Mouse (Mus musculus) forebrain, embryonic 15.5 days (tissue): ENCODE results near the gene Kif24. TPM values are rescaled to one million over a fixed set of nuclear protein-coding genes. Genes with fewer than 3 reads are reported as not detected.
A peak's percentile ranks its signal among the peaks of the same experiment; 100 is the strongest.

Experiments
- ATAC-seq: fragments of 200-750 bp; cut with Nextera tagmentation; replicated peaks from 2 replicates; pipeline ENCODE4 v1.8.0; 2017; ENCODE audit warnings: mild to moderate bottlenecking, moderate TSS enrichment, moderate library complexity
- H3K27ac ChIP-seq: fragments of 300-500 bp; sonication (generic); replicated peaks from 2 replicates; pipeline ENCODE4 v1.5.1; 2015; ENCODE audit warnings: mild to moderate bottlenecking, inconsistent platforms
- H3K27me3 ChIP-seq: fragments of 300-500 bp; sonication (generic); 2 replicates; pipeline ENCODE4 v1.6.1; 2015; ENCODE audit warnings: inconsistent platforms
- H3K36me3 ChIP-seq: fragments of 300-500 bp; sonication (generic); 2 replicates; pipeline ENCODE4 v1.6.1; 2015; ENCODE audit warnings: mild to moderate bottlenecking, inconsistent platforms
- H3K4me1 ChIP-seq: fragments of 300-500 bp; sonication (generic); 2 replicates; pipeline ENCODE4 v1.6.1; 2015; ENCODE audit warnings: inconsistent platforms
- H3K4me2 ChIP-seq: fragments of 300-500 bp; sonication (generic); replicated peaks from 2 replicates; pipeline ENCODE4 v1.6.1; 2015; ENCODE audit warnings: mild to moderate bottlenecking, inconsistent platforms
- H3K4me3 ChIP-seq: fragments of 300-500 bp; sonication (generic); 2 replicates; pipeline ENCODE4 v1.5.1; 2015; ENCODE audit warnings: mild to moderate bottlenecking, inconsistent platforms
- H3K9ac ChIP-seq: fragments of 300-500 bp; sonication (generic); replicated peaks from 2 replicates; pipeline ENCODE4 v1.6.1; 2015; ENCODE audit warnings: mild to moderate bottlenecking, inconsistent platforms
- H3K9me3 ChIP-seq: fragments of 300-500 bp; sonication (generic); 2 replicates; pipeline ENCODE4 v1.6.1; 2016; ENCODE audit warnings: inconsistent platforms
- WGBS: fragments of 180-500 bp; shearing (Covaris S2); methylation state at CpG from one replicate; pipeline ENCODE4 v1.1.7; 2015; ENCODE audit warnings: mixed read lengths; 5-methylcytosine and 5-hydroxymethylcytosine counted together
- polyA plus RNA-seq: library from polyadenylated mRNA; unstranded; fragments of >200 nt; fragmentation: Nextera tagmentation; extraction: Ambion mirVana; gene quantifications from 2 replicates; pipeline ENCODE4 v1.2.1, GENCODE M21; 2015

Gene Kif24
- polyA plus RNA-seq, 1 experiment from 2014 or later, result 5.1 TPM

GRCm38 (mm10) chr4:41391015-41391414 lies 73.7 kb downstream of the Kif24 start:
- Histone ChIP-seq H3K27me3 (no peaks in the 10 kb centered on the region), H3K27ac (no peak overlapping the region), H3K4me3 (no peak overlapping the region), H3K9me3 (no peaks in the 10 kb centered on the region), H3K9ac (no peak overlapping the region), H3K36me3 (peaks cover 58% of the 10 kb centered on the region), H3K4me1 (no peaks in the 10 kb centered on the region), H3K4me2 (no peak overlapping the region)
- WGBS, result 87% methylated on average over 2 of the region's 2 CpGs
- no peak for ATAC-seq

DNA sequence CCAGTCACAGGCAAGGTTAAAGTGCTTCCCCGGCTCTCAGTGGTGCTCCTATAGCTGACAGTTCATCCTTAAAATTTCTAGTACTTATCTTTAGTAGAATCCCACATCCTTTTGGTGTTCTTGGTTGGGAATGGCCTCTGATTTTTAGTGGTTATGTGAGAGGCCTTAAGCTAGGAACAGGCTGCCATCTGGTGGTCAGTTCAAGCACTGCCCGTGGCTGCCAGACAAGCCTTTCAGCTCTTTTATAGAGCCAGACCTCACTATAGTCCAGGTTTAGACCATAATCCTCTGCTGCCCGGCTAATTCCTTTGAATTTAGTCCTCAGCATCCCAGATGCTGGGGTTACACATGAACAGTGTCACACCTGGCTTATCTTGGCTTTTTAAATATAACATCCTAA lies 74.6 kb downstream of the Kif24 start:
- H3K36me3 ChIP-seq, result peaks cover 49% of the 10 kb centered on the region
- no peak overlapping the region for H3K4me3 ChIP-seq
- 32% methylated on average over 3 of the region's 3 CpGs for WGBS
- H3K27ac ChIP-seq, result no peak overlapping the region
- H3K9ac ChIP-seq, result no peak overlapping the region
- no peaks in the 10 kb centered on the region for H3K27me3 ChIP-seq
- H3K9me3 ChIP-seq, result no peaks in the 10 kb centered on the region
- ATAC-seq, result peak; percentile 64
- H3K4me1 ChIP-seq, result no peaks in the 10 kb centered on the region
- H3K4me2 ChIP-seq, result no peak overlapping the region

GRCm38 (mm10) chr4:41389240-41389639 lies 75.4 kb downstream of the Kif24 start:
- no peaks in the 10 kb centered on the region for H3K4me1 ChIP-seq
- H3K4me2 ChIP-seq, result no peak overlapping the region
- no peaks in the 10 kb centered on the region for H3K27me3 ChIP-seq
- no peak overlapping the region for H3K9ac ChIP-seq
- H3K36me3 ChIP-seq, result peaks cover 43% of the 10 kb centered on the region
- no peaks in the 10 kb centered on the region for H3K9me3 ChIP-seq
- H3K27ac ChIP-seq, result no peak overlapping the region
- no peak for ATAC-seq
- 91% methylated on average over 5 of the region's 5 CpGs for WGBS
- H3K4me3 ChIP-seq, result no peak overlapping the region

- no peak for ATAC-seq
- Histone ChIP-seq H3K27me3 (no peaks in the 10 kb centered on the region), H3K4me3 (no peak overlapping the region), H3K27ac (no peak overlapping the region), H3K36me3 (peaks cover 40% of the 10 kb centered on the region), H3K9me3 (no peaks in the 10 kb centered on the region), H3K4me1 (no peaks in the 10 kb centered on the region), H3K4me2 (no peak overlapping the region), H3K9ac (no peak overlapping the region)
- WGBS, result 84% methylated on average over 5 of the region's 5 CpGs
Measured at GRCm38 (mm10) chr4:41388616-41389015, 76.1 kb downstream of the Kif24 start.

GRCm38 (mm10) chr4:41387755-41388469 lies 76.8 kb downstream of the Kif24 start:
- Histone ChIP-seq H3K9me3 (no peaks in the 10 kb centered on the region), H3K4me2 (no peak overlapping the region), H3K4me1 (no peaks in the 10 kb centered on the region), H3K27me3 (no peaks in the 10 kb centered on the region), H3K4me3 (no peak overlapping the region), H3K27ac (no peak overlapping the region), H3K36me3 (peaks cover 45% of the 10 kb centered on the region), H3K9ac (no peak overlapping the region)
- 84% methylated on average over 7 of the region's 7 CpGs for WGBS
- no peak for ATAC-seq

- no peaks in the 10 kb centered on the region for H3K27me3 ChIP-seq
- no peak overlapping the region for H3K9ac ChIP-seq
- 83% methylated on average over 1 of the region's 1 CpGs for WGBS
- no peak overlapping the region for H3K27ac ChIP-seq
- no peak overlapping the region for H3K4me2 ChIP-seq
- peaks cover 40% of the 10 kb centered on the region for H3K36me3 ChIP-seq
- H3K4me1 ChIP-seq, result no peaks in the 10 kb centered on the region
- ATAC-seq, result no peak
- H3K4me3 ChIP-seq, result no peak overlapping the region
- H3K9me3 ChIP-seq, result no peaks in the 10 kb centered on the region
Measured at GRCm38 (mm10) chr4:41386412-41386975, 78.2 kb downstream of the Kif24 start.

- ATAC-seq, result no peak
- 97% methylated on average over 5 of the region's 5 CpGs for WGBS
- H3K9me3 ChIP-seq, result no peaks in the 10 kb centered on the region
- H3K9ac ChIP-seq, result no peak overlapping the region
- peaks cover 51% of the 10 kb centered on the region for H3K36me3 ChIP-seq
- H3K4me2 ChIP-seq, result no peak overlapping the region
- no peak overlapping the region for H3K4me3 ChIP-seq
- H3K27ac ChIP-seq, result no peak overlapping the region
- no peaks in the 10 kb centered on the region for H3K4me1 ChIP-seq
- no peaks in the 10 kb centered on the region for H3K27me3 ChIP-seq
Measured at GRCm38 (mm10) chr4:41381213-41381950, 83.3 kb downstream of the Kif24 start.

DNA sequence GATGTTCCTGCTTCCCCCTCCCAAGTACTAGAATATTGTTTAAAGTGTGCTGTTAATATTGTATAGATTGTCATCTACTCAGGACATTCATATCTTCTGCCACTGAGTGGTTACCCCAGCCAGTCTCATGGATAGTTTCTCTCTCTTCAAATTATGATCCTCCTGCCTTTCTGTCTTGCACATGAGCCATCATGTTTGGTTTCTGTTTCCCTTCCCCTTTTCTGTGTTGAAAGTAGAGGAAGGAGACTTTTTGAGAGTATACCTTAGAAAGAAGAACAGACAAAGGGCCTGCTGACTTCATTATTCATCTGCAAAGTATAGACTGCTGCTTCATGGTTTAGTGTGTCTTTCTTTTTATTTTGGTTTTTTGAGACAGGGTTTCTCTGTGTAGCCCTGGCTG lies 87.1 kb downstream of the Kif24 start:
- no peak for ATAC-seq
- Histone ChIP-seq H3K27me3 (no peaks in the 10 kb centered on the region), H3K27ac (no peak overlapping the region), H3K9me3 (no peaks in the 10 kb centered on the region), H3K4me2 (no peak overlapping the region), H3K4me3 (no peak overlapping the region), H3K9ac (no peak overlapping the region), H3K36me3 (peaks cover 52% of the 10 kb centered on the region), H3K4me1 (no peaks in the 10 kb centered on the region)

- no peak overlapping the region for H3K4me2 ChIP-seq
- WGBS, result 94% methylated on average over 9 of the region's 9 CpGs
- peaks cover 13% of the 10 kb centered on the region for H3K36me3 ChIP-seq
- H3K4me1 ChIP-seq, result no peaks in the 10 kb centered on the region
- H3K9me3 ChIP-seq, result no peaks in the 10 kb centered on the region
- no peaks in the 10 kb centered on the region for H3K27me3 ChIP-seq
- ATAC-seq, result no peak
- H3K27ac ChIP-seq, result no peak overlapping the region
- H3K9ac ChIP-seq, result no peak overlapping the region
- no peak overlapping the region for H3K4me3 ChIP-seq
Measured at GRCm38 (mm10) chr4:41369702-41370437, 94.8 kb downstream of the Kif24 start.

GRCm38 (mm10) chr4:41368198-41368597 lies 96.5 kb downstream of the Kif24 start:
- H3K4me2 ChIP-seq, result no peak overlapping the region
- H3K36me3 ChIP-seq, result peaks cover 13% of the 10 kb centered on the region; the same call in 1 of the 2 replicates
- H3K9me3 ChIP-seq, result no peaks in the 10 kb centered on the region
- H3K27me3 ChIP-seq, result no peaks in the 10 kb centered on the region
- H3K27ac ChIP-seq, result no peak overlapping the region
- H3K4me1 ChIP-seq, result no peaks in the 10 kb centered on the region
- H3K9ac ChIP-seq, result no peak overlapping the region
- no peak for ATAC-seq
- WGBS, result 92% methylated on average over 4 of the region's 4 CpGs
- no peak overlapping the region for H3K4me3 ChIP-seq

DNA sequence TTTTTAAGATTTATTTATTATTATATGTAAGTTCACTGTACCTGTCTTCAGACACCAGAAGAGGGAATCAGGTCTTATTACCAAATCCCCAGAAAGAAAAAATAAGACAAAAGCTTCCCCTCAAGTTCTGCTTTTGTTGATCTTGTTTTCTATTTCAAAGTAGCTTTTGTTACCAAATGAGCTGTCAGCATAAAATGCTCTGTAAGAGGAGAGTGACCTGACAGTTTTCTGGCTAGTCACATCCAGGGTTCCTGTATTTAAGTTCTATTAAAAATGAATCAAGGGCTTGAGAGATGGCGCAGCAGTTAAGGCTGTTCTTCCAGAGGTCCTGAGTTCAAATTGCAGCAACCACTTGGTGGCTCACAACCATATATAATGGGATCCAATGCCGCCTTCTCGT lies 103.6 kb downstream of the Kif24 start:
- 95% methylated on average over 3 of the region's 3 CpGs for WGBS

DNA sequence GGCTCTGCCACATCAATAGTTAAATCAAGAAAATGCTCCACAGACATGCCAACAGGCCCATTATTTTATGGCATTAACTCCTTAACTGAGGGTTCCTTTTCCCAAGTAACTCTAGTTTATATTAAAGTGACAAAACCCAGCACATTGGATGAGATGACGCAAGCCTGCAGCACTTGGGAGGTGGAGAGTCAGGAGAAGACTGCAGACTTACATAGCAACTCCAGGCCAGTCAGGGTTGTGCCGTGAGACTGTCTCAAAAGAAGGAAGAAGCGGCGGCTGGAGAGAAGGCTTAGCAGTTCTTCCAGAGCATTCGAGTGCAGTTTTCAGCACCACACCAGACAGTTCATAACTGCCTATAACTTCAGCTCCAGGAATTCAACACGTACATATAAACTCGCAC lies 105.3 kb downstream of the Kif24 start:
- ATAC-seq, result no peak
- H3K4me3 ChIP-seq, result no peak overlapping the region
- no peak overlapping the region for H3K4me2 ChIP-seq
- no peaks in the 10 kb centered on the region for H3K9me3 ChIP-seq
- no peak overlapping the region for H3K9ac ChIP-seq
- WGBS, result 95% methylated on average over 7 of the region's 7 CpGs
- H3K27me3 ChIP-seq, result no peaks in the 10 kb centered on the region
- no peak overlapping the region for H3K27ac ChIP-seq
- H3K4me1 ChIP-seq, result peaks cover 15% of the 10 kb centered on the region
- no peaks in the 10 kb centered on the region; the same call in 1 of the 2 replicates for H3K36me3 ChIP-seq

More for the DNA sequence above, 103.6 kb downstream of the Kif24 start:
- H3K9me3 ChIP-seq, result no peaks in the 10 kb centered on the region
- no peaks in the 10 kb centered on the region for H3K27me3 ChIP-seq
- H3K4me2 ChIP-seq, result no peak overlapping the region
- H3K4me1 ChIP-seq, result peaks cover 15% of the 10 kb centered on the region
- H3K9ac ChIP-seq, result no peak overlapping the region
- ATAC-seq, result no peak
- H3K36me3 ChIP-seq, result no peaks in the 10 kb centered on the region
- no peak overlapping the region for H3K4me3 ChIP-seq
- no peak overlapping the region for H3K27ac ChIP-seq
